Comparison of ENCODE assay signal across 21 mouse cellular contexts in genomic region chr3:36864466-36864865, GRCm38 (mm10).
"Had no signal": no experiment of that assay in that cellular context is flagged by ENCODE, and none has a peak within 500 bp of the region (broad histone marks: within the 10 kb centered on the region; RNA-seq: fewer than 3 reads in every experiment).

No protein-coding gene starts in this region.

- ATAC-seq: liver, postnatal 0 days; lung, postnatal 0 days; midbrain, embryonic 13.5 days; midbrain, embryonic 15.5 days had no signal

- H3K4me1 ChIP-seq: stomach, embryonic 15.5 days had no signal

- H3K27ac ChIP-seq: lung, embryonic 15.5 days; macrophage; midbrain, embryonic 13.5 days; midbrain, embryonic 15.5 days; neural tube, embryonic 13.5 days; neural tube, embryonic 15.5 days; stomach, embryonic 15.5 days; stomach, postnatal 0 days had no signal

- DNase-seq: liver, postnatal 0 days; lung, adult 2 months; lung, postnatal 14 days; lung, postnatal 36 days; retina, postnatal 1 day; right cerebral cortex, adult 18-20 months; right cerebral cortex, postnatal 25 days; right cerebral cortex, postnatal 4 days; thymus, adult 2 months; thymus, postnatal 25 days; thymus, postnatal 4 days had no signal

- H3K27me3 ChIP-seq: lung, embryonic 15.5 days; megakaryocyte, embryonic 14.5 days; midbrain, embryonic 13.5 days; midbrain, embryonic 15.5 days; neural tube, embryonic 13.5 days; neural tube, embryonic 15.5 days; stomach, embryonic 15.5 days had no signal

- H3K9ac ChIP-seq: stomach, embryonic 15.5 days had no signal

- H3K9me3 ChIP-seq: lung, embryonic 15.5 days; megakaryocyte, embryonic 14.5 days; midbrain, embryonic 13.5 days; midbrain, embryonic 15.5 days; neural tube, embryonic 13.5 days; neural tube, embryonic 15.5 days; stomach, embryonic 15.5 days had no signal
